Mouse (Mus musculus): ENCODE measurements around the gene Mettl27.
"Not testable (repeated sequence)": the region's sequence is repeated elsewhere in the genome, so short reads cannot be mapped to it uniquely, and the experiment has no call there.

DNA sequence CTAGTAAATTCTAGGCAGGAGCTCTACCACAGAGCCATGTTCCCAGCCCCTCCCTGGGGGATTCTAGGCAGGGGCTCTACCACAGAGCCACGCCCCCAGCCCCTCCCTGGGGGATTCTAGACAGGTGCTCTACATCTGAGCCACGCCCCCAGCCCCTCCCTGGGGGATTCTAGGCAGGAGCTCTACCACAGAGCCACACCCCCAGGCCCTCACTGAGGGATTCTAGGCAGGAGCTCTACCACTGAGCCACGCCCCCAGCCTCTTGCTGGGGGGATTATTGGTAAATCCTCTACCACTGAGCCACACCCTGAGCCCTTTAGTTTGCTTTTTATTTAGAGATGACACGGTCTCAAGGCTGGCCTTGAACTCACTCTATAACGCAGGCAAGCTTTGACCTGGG, 1.5 kb downstream of the Mettl27 start:
- TF ChIP-seq CTCF, POLR2A (IDR thresholded peaks at IDR 0.05; ENCODE audit: extremely low read depth, insufficient read depth, low read length): not testable (repeated sequence)

Measured in cortical plate, adult 2 months (tissue).